Mouse (Mus musculus) testis, adult 2 months (tissue): ENCODE measurements around the gene Plpp7.

Experiments used
- CTCF ChIP-seq: fragments of 200-500 bp; IDR thresholded peaks from 2 replicates; pipeline ENCODE4 v1.5.1; 2012; ENCODE audit warnings: low read depth, mild to moderate bottlenecking, inconsistent platforms, low read length, moderate library complexity; ENCODE audit not compliant: control insufficient read depth, insufficient read depth, insufficient replicate concordance
- POLR2A ChIP-seq: fragments of 200-500 bp; IDR thresholded peaks from 2 replicates; pipeline ENCODE4 v1.6.1; 2012; ENCODE audit warnings: low read depth, mild to moderate bottlenecking, inconsistent platforms, low read length, moderate library complexity; ENCODE audit not compliant: control insufficient read depth

GRCm38 (mm10) chr2:32065371-32065791, 29.9 kb upstream of the Plpp7 start:
- TF ChIP-seq CTCF: no peak
- no peak for TF ChIP-seq POLR2A
